Mouse (Mus musculus) heart, adult 2 months (tissue): Measurements from ENCODE around the gene Foxe3.

Experiments
- EP300 ChIP-seq: fragments of 200-500 bp; IDR thresholded peaks from 2 replicates; pipeline ENCODE4 v1.6.1; 2011; ENCODE audit warnings: low read depth, low read length, control low read depth; ENCODE audit not compliant: insufficient read depth
- POLR2A ChIP-seq: fragments of 200-500 bp; IDR thresholded peaks from 2 replicates; pipeline ENCODE4 v1.6.1; 2011; ENCODE audit warnings: mild to moderate bottlenecking, low read depth, low read length, control low read depth; ENCODE audit not compliant: insufficient read depth

GRCm38 (mm10) chr4:114938248-114938647 is 12.4 kb upstream of the Foxe3 start:
- no peak for TF ChIP-seq POLR2A
- no peak for TF ChIP-seq EP300
